Mouse (Mus musculus) myocyte (in vitro differentiated cells): ENCODE results near the gene Slc35c2.

Source experiments
- E2F4 ChIP-seq: IDR thresholded peaks from one replicate; pipeline ENCODE4 v1.6.1; 2011; ENCODE audit warnings: mild to moderate bottlenecking, control low read depth, moderate library complexity; ENCODE audit not compliant: insufficient read depth
- POLR2A ChIP-seq: IDR thresholded peaks from one replicate; pipeline ENCODE4 v1.6.1; 2011; ENCODE audit warnings: low read depth, mild to moderate bottlenecking, control low read depth, moderate library complexity; ENCODE audit not compliant: insufficient read length
- POLR2AphosphoS2 ChIP-seq: IDR thresholded peaks from one replicate; pipeline ENCODE4 v1.6.1; 2011; ENCODE audit warnings: low read depth, control low read depth; ENCODE audit not compliant: insufficient read length
- USF1 ChIP-seq: IDR thresholded peaks from one replicate; pipeline ENCODE4 v1.6.1; 2011; ENCODE audit warnings: low read depth, mild to moderate bottlenecking, control low read depth, moderate library complexity

DNA sequence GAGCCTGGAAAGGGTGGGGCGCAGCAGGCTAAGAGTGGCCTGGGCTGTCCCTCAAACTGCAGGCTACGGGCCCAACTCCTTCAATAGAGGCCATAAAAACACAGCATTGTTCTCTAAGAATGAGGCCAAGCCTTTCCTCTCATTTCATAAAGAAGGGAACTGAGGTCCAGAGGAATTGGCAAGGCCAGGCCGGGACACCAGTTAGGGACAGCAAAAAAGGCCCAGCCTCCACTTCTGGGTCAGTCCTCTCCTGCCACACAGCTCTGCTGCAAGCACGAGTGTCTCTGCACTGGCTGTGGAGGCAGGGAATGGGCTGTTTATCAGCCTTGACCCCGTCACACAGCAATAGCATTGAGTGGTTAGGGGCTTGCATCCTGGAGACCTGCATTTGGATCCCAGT, 35.8 kb upstream of the Slc35c2 start:
- no peak for TF ChIP-seq POLR2A
- TF ChIP-seq E2F4, result no peak
- no peak for TF ChIP-seq POLR2AphosphoS2
- no peak for TF ChIP-seq USF1
